ENCODE assay signal across 9 mouse cellular contexts in genomic region chr17:28313880-28314225, GRCm38 (mm10). TPM values are rescaled to one million over a fixed set of nuclear protein-coding genes. Genes with fewer than 3 reads are reported as not detected.
DNase-seq lines count a peak whose midpoint lies in the region; ATAC-seq and TF ChIP-seq lines count a peak whose summit lies in the region.
"Had no signal": no experiment of that assay in that cellular context is flagged by ENCODE, and none has a peak within 500 bp of the region (broad histone marks: within the 10 kb centered on the region; RNA-seq: fewer than 3 reads in every experiment).

No protein-coding gene starts in this region.

- H3K27me3 ChIP-seq in C2C12 (ENCODE audit: control insufficient read depth, insufficient read depth, insufficient read length): no peaks in the 10 kb centered on the region
- H3K27me3 ChIP-seq in forebrain, embryonic 12.5 days: no peaks in the 10 kb centered on the region
- H3K27me3 ChIP-seq in liver, embryonic 12.5 days (replicated peaks): no peaks in the 10 kb centered on the region

- no peak for DNase-seq in frontal cortex, postnatal 14 days (ENCODE audit: low spot score in 2 of 2)
- no peak for DNase-seq in Muller cell, postnatal 12 days (ENCODE audit: inconsistent ontology term)
- DNase-seq in adrenal gland, postnatal 4 days (ENCODE audit: low spot score in 2 of 2): no peak

- no peaks in the 10 kb centered on the region for H3K9me3 ChIP-seq in forebrain, embryonic 12.5 days
- no peaks in the 10 kb centered on the region for H3K9me3 ChIP-seq in liver, embryonic 12.5 days (replicated peaks)

- H3K4me3 ChIP-seq in C2C12 (ENCODE audit: insufficient read depth, poor library complexity, severe bottlenecking): peak overlapping the region; percentile 59
- H3K4me3 ChIP-seq in forebrain, embryonic 12.5 days (replicated peaks): peak overlapping the region; percentile 87
- peak overlapping the region; percentile 83 for H3K4me3 ChIP-seq in liver, embryonic 12.5 days

- H3K79me2 ChIP-seq in C2C12 (ENCODE audit: control insufficient read depth, insufficient read depth): peaks cover 20% of the 10 kb centered on the region

- H3K79me3 ChIP-seq in C2C12 (ENCODE audit: low read depth): no peaks in the 10 kb centered on the region

- peak overlapping the region; percentile 93 for H3K9ac ChIP-seq in forebrain, embryonic 12.5 days
- H3K9ac ChIP-seq in liver, embryonic 12.5 days: peak overlapping the region; percentile 94

- H3K36me3 ChIP-seq in C2C12 (ENCODE audit: control insufficient read depth, insufficient read depth): peaks cover 16% of the 10 kb centered on the region
- peaks cover 24% of the 10 kb centered on the region for H3K36me3 ChIP-seq in forebrain, embryonic 12.5 days (replicated peaks)
- peaks cover 34% of the 10 kb centered on the region for H3K36me3 ChIP-seq in liver, embryonic 12.5 days

- no peak for TF ChIP-seq CTCF in C2C12 (IDR thresholded peaks at IDR 0.05; ENCODE audit: control insufficient read depth, insufficient read depth, insufficient read length)

- peak; percentile 31 for ATAC-seq in frontal cortex, adult (ENCODE audit: low TSS enrichment)
- peak; percentile 45 for ATAC-seq in forebrain, embryonic 12.5 days (ENCODE audit: low FRiP score)
- ATAC-seq in liver, embryonic 12.5 days: peak; percentile 4; the same call in 1 of the 2 replicates
- ATAC-seq in CD4-positive, CD25-positive, alpha-beta regulatory T cell, adult 4 months: no peak

- WGBS in forebrain, embryonic 12.5 days: 3% methylated on average over 11 of the region's 11 CpGs
- WGBS in liver, embryonic 12.5 days (ENCODE audit: insufficient replicate concordance): 4% methylated on average over 11 of the region's 11 CpGs

- peak overlapping the region; percentile 86 for H3K27ac ChIP-seq in forebrain, embryonic 12.5 days
- H3K27ac ChIP-seq in liver, embryonic 12.5 days: peak overlapping the region; percentile 90

- peak overlapping the region; percentile 97 for H3ac ChIP-seq in C2C12 (ENCODE audit: control insufficient read depth, insufficient read length, low read depth)

- peaks cover 20% of the 10 kb centered on the region for H3K4me1 ChIP-seq in forebrain, embryonic 12.5 days
- H3K4me1 ChIP-seq in liver, embryonic 12.5 days: peaks cover 66% of the 10 kb centered on the region

- peak overlapping the region; percentile 95 for H3K4me2 ChIP-seq in forebrain, embryonic 12.5 days
- H3K4me2 ChIP-seq in liver, embryonic 12.5 days: peak overlapping the region; percentile 96

TF ChIP-seq in C2C12, 6 proteins besides CTCF, POLR2A, EP300 and RAD21:
- TF ChIP-seq CEBPB (IDR thresholded peaks at IDR 0.05; ENCODE audit: low read depth): no peak
- TF ChIP-seq MAX (IDR thresholded peaks at IDR 0.05): no peak
- TF ChIP-seq MYOG (IDR thresholded peaks at IDR 0.05; ENCODE audit: control insufficient read depth, extremely low read depth, insufficient read length): no peak
- TF ChIP-seq MYOD1 (IDR thresholded peaks at IDR 0.05; ENCODE audit: control insufficient read depth, insufficient read length, low read depth): no peak
- TF ChIP-seq USF1 (IDR thresholded peaks at IDR 0.05; ENCODE audit: low read depth): no peak
- TF ChIP-seq FOSL1 (IDR thresholded peaks at IDR 0.05; ENCODE audit: insufficient read depth, low read length, poor library complexity, severe bottlenecking): no peak

RNA-seq across cellular contexts. Expression of gene Fance, which starts 0.5 kb away (rescaled TPM):
- 42.0 TPM for polyA plus RNA-seq in C2C12 (2012; fragmentation: generic; extraction: Trizol)
- 25.9 and 26.0 TPM in 2 replicates for polyA plus RNA-seq in forebrain, embryonic 12.5 days (2016; fragmentation: Nextera tagmentation; extraction: Ambion mirVana)
- 18.8 and 22.1 TPM in 2 replicates for polyA plus RNA-seq in liver, embryonic 12.5 days (2016; fragmentation: Nextera tagmentation; extraction: Ambion mirVana)
- 1 to 10 TPM; 3.7 to 7.7 TPM for polyA plus RNA-seq in CD4-positive, CD25-positive, alpha-beta regulatory T cell, adult 4 months (2017; shearing (Covaris generic))
- 10 to 100 TPM; 38.6 to 49.3 TPM for total RNA-seq in adrenal gland, postnatal 4 days (2021)

RNA-seq across cellular contexts. Expression of gene Rpl10a, which starts 14.4 kb away (rescaled TPM):
- polyA plus RNA-seq in C2C12 (2012; fragmentation: generic; extraction: Trizol): 3,499 TPM
- 370 and 384 TPM in 2 replicates for polyA plus RNA-seq in forebrain, embryonic 12.5 days (2016; fragmentation: Nextera tagmentation; extraction: Ambion mirVana)
- 472 and 487 TPM in 2 replicates for polyA plus RNA-seq in liver, embryonic 12.5 days (2016; fragmentation: Nextera tagmentation; extraction: Ambion mirVana)
- polyA plus RNA-seq in CD4-positive, CD25-positive, alpha-beta regulatory T cell, adult 4 months (2017; shearing (Covaris generic)): 100 to 1,000 TPM; 798 to 811 TPM
- total RNA-seq in adrenal gland, postnatal 4 days (2021): 1,000 to 10,000 TPM; 1,198 to 1,213 TPM

RNA-seq across cellular contexts. Expression of gene Tead3, which starts 36.8 kb away (rescaled TPM):
- 21.5 TPM for polyA plus RNA-seq in C2C12 (2012; fragmentation: generic; extraction: Trizol)
- 4.2 and 5.1 TPM in 2 replicates for polyA plus RNA-seq in forebrain, embryonic 12.5 days (2016; fragmentation: Nextera tagmentation; extraction: Ambion mirVana)
- polyA plus RNA-seq in liver, embryonic 12.5 days (2016; fragmentation: Nextera tagmentation; extraction: Ambion mirVana): 1.9 and 2.0 TPM in 2 replicates
- polyA plus RNA-seq in CD4-positive, CD25-positive, alpha-beta regulatory T cell, adult 4 months (2017; shearing (Covaris generic)): not detected
- total RNA-seq in adrenal gland, postnatal 4 days (2021): 10 to 100 TPM; 23.8 to 27.5 TPM

RNA-seq across cellular contexts. Expression of gene Tulp1, which starts 51.2 kb away (rescaled TPM):
- 0.27 TPM for polyA plus RNA-seq in C2C12 (2012; fragmentation: generic; extraction: Trizol)
- 3.5 and 4.0 TPM in 2 replicates for polyA plus RNA-seq in forebrain, embryonic 12.5 days (2016; fragmentation: Nextera tagmentation; extraction: Ambion mirVana)
- polyA plus RNA-seq in liver, embryonic 12.5 days (2016; fragmentation: Nextera tagmentation; extraction: Ambion mirVana): 1.4 and 1.6 TPM in 2 replicates
- under 1 TPM in 1 of 2 experiments, not detected in 1; 0.34 TPM for polyA plus RNA-seq in CD4-positive, CD25-positive, alpha-beta regulatory T cell, adult 4 months (2017; shearing (Covaris generic))
- 1 to 10 TPM in 1 of 2 experiments, under 1 TPM in 1; 0.62 to 1.5 TPM for total RNA-seq in adrenal gland, postnatal 4 days (2021)
- total RNA-seq: left cerebral cortex, adult 18-20 months had no signal
